Mouse (Mus musculus) cerebellum, adult 2 months (tissue): ENCODE measurements around the gene Klhdc8b. TPM values are rescaled to one million over a fixed set of nuclear protein-coding genes. Genes with fewer than 3 reads are reported as not detected.

Source experiments
- DNase-seq, 2 experiments: peaks; one replicate each; pipeline ENCODE4 v3.0.0; 2021
- H3K27ac ChIP-seq: fragments of 200-500 bp; 2 replicates; pipeline ENCODE4 v1.5.1; 2012; ENCODE audit warnings: low read length, control low read depth, inconsistent platforms; ENCODE audit not compliant: insufficient read depth
- H3K27me3 ChIP-seq: fragments of 200-500 bp; 2 replicates; pipeline ENCODE4 v1.6.1; 2012; ENCODE audit warnings: inconsistent platforms, mild to moderate bottlenecking, low read length, moderate library complexity; ENCODE audit not compliant: control insufficient read depth, insufficient read depth
- H3K4me1 ChIP-seq: fragments of 200-500 bp; 2 replicates; pipeline ENCODE4 v1.6.1; 2011; ENCODE audit warnings: low read length; ENCODE audit not compliant: control insufficient read depth, insufficient read depth
- H3K4me3 ChIP-seq: fragments of 200-500 bp; replicated peaks from 2 replicates; pipeline ENCODE3; 2011; ENCODE audit warnings: mild to moderate bottlenecking, low read depth, low read length, control low read depth; ENCODE audit not compliant: insufficient read depth
- CTCF ChIP-seq: fragments of 200-500 bp; IDR thresholded peaks from 2 replicates; pipeline ENCODE4 v1.5.1; 2011; ENCODE audit warnings: low read depth, mild to moderate bottlenecking, control low read depth, low read length, moderate library complexity, borderline replicate concordance; ENCODE audit not compliant: insufficient read depth
- POLR2A ChIP-seq: fragments of 200-500 bp; IDR thresholded peaks from 2 replicates; pipeline ENCODE4 v1.6.1; 2011; ENCODE audit warnings: low read length, control low read depth, borderline replicate concordance; ENCODE audit not compliant: insufficient read depth
- WGBS: fragments of 180-500 bp; shearing (Covaris S2); methylation state at CpG from one replicate; pipeline ENCODE4 v1.1.7; 2018; 5-methylcytosine and 5-hydroxymethylcytosine counted together
- polyA plus RNA-seq: library from polyadenylated mRNA; depleted of rRNA; stranded (reverse); fragments of >200 nt; gene quantifications from 2 replicates; pipeline ENCODE4 v1.2.3, GENCODE M21; 2012

Klhdc8b gene
- polyA plus RNA-seq, 1 experiment = 36.2 TPM

- Histone ChIP-seq H3K27ac (no peak overlapping the region), H3K4me1 (peaks cover 3% of the 10 kb centered on the region; the same call in 1 of the 2 replicates), H3K4me3 (no peak overlapping the region), H3K27me3 (no peaks in the 10 kb centered on the region)
- 46% methylated on average over 10 of the region's 10 CpGs for WGBS
- DNase-seq = no peak
- TF ChIP-seq CTCF (no peak), POLR2A (no peak)
Observed at GRCm38 (mm10) chr9:108462192-108462591, 811 bp upstream of the Klhdc8b start.

- no peaks in the 10 kb centered on the region for H3K27me3 ChIP-seq
- H3K27ac ChIP-seq = no peak overlapping the region
- H3K4me1 ChIP-seq = peaks cover 3% of the 10 kb centered on the region; the same call in 1 of the 2 replicates
- H3K4me3 ChIP-seq = peak overlapping the region; percentile 57
- WGBS = 48% methylated on average over 5 of the region's 5 CpGs
- no peak for DNase-seq
- no peak for TF ChIP-seq CTCF
- no peak for TF ChIP-seq POLR2A
Observed at GRCm38 (mm10) chr9:108461675-108462074, 294 bp upstream of the Klhdc8b start.

DNA sequence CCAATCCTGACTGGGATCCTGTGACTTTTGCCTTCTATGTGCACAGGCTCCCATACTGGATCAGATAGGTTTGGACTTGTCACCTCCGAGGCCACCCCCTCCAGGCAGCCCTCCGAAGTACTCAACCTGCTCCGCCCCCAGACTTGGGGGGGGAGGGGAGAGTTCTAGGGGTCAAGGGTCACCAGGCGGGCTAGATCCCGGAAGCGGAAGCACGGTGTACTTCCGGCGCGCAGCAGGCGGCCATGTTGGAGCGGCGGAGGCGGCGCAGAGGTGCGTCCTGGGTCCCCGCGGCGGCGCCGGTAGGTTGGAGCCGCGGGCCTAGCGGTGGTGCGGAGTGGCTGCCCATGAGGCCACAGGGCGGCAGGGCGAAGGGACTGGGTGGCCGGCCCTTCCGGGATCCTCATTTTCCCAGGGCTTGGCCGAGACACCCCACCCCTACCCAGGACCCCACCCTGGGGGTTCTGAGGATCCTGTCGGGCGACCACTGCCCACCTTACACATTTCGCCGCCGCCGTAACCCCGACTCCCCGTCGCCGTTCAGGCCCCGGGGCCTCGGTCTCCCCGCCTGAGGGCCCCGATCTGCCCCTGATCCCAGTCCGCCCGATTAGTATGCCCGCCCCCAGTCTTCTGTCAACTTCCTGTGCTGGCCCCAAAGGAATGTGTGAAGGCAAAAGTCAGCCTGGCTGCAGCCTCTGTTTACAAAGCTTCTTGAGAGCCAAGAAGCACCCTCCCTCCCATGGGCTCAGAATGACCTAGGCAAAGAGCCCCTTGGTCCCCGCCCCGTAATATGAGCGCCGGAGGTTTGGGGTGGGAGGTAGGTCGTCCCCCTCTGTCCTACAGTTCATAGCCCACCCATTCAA is 832 bp downstream of the Klhdc8b start, which contains the start of gene Ccdc71:
Gene Ccdc71, plus strand, starts transcription at position 209 of the 860 bp plus-strand sequence.
- DNase-seq = peak; percentile 87 to 90
- under 1% methylated on average over 52 of the region's 52 CpGs for WGBS
- peaks cover 3% of the 10 kb centered on the region; the same call in 1 of the 2 replicates for H3K4me1 ChIP-seq

DNA sequence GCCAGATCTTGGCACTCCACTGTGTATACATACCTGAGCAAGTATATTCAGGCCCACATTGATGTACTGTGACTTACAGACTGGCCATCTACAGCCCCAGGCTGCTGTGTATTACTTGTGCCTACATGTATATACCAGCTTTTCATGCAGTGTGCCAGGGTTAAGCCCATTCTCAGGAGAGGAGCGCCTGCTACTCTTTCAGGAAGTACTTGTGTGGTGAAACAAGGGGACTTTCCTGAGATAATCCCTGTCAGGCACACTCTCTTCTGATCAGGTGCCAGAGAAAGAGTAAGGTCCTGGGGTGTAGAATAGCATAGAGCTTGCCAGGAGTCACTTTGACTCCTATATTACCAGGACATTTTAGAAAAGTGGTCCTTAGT is 1.5 kb downstream of the Klhdc8b start:
- peak overlapping the region; percentile 57 for H3K4me3 ChIP-seq
- 83% methylated on average over 1 of the region's 1 CpGs for WGBS
- no peak for TF ChIP-seq CTCF
- no peak for DNase-seq
- H3K27ac ChIP-seq = no peak overlapping the region
- H3K27me3 ChIP-seq = no peaks in the 10 kb centered on the region
- H3K4me1 ChIP-seq = peaks cover 3% of the 10 kb centered on the region; the same call in 1 of the 2 replicates

More for the DNA sequence above, 832 bp downstream of the Klhdc8b start, which contains the start of gene Ccdc71:
- peak within 1 kb of the TSS; percentile 36; the same call in 1 of the 2 replicates for H3K27ac ChIP-seq
- TF ChIP-seq CTCF (no peak), POLR2A (peak; percentile 64)
- H3K27me3 ChIP-seq = no peaks in the 10 kb centered on the region
- peak within 1 kb of the TSS; percentile 57 for H3K4me3 ChIP-seq

DNA sequence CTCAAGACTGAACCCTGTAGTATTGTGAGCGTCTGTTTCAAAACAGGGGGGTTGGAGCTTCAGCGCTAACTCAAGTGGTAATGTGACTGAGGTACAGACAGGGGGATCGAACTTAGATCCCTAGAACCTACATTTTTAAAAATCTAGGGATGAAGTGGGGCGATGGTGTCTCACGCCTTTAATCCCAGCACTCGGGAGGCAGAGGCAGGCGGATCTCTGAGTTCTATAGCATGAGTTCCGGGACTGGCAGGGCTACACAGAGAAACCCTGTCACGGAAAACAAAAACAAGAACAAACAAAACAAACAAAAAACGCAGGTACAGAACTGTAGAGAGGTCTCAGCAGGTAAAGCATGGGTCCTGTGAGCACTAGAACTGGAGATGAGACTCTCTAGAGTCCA is 4.4 kb downstream of the Klhdc8b start:
- TF ChIP-seq CTCF (no peak), POLR2A (no peak)
- H3K27ac ChIP-seq = no peak overlapping the region
- H3K27me3 ChIP-seq = no peaks in the 10 kb centered on the region
- H3K4me3 ChIP-seq = no peak overlapping the region
- 85% methylated on average over 10 of the region's 10 CpGs for WGBS
- no peak for DNase-seq
- H3K4me1 ChIP-seq = no peaks in the 10 kb centered on the region

DNA sequence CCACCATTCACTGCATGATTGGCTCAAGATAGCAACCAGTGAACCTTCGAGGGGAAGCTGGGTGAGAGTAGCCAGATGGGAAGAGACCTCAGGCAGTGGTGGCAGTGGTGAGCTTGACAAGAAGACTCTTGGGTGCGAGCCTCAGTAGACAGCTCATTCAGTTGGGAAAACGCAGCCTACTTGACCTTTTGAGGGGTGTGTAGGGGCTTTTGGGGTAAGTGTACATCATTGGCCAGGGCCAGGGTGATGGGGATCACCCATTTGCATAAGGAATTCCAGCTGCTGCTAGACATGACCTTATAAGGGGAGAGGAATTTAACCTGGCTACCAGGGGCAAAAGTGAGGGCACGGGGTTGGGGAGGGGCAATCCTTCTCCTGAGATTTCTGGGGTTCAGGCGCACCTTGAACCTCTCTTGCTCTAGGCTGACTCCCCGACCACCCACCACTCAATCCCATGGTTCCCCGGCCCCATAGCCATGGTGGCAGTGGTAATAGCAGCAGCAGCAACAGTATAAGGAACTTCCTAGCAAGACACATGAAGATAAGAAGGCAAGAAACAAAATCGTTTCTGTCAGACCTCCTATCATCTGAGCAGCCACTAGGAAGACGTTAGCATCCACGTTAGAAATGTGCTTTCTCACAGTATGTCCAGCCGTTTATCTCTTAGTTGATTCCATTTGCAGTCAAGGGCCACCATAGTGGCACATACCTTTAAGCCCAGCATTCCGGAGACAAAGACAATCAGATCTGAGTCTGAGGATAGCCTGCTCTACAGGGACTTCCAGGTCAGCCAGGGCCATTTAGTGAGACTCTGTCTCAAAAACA is 5.4 kb downstream of the Klhdc8b start:
- no peak overlapping the region for H3K27ac ChIP-seq
- peaks cover 5% of the 10 kb centered on the region for H3K4me1 ChIP-seq
- no peak overlapping the region for H3K4me3 ChIP-seq
- H3K27me3 ChIP-seq = no peaks in the 10 kb centered on the region
- no peak for DNase-seq
- WGBS = 71% methylated on average over 12 of the region's 12 CpGs
- no peak for TF ChIP-seq POLR2A
- TF ChIP-seq CTCF = no peak

DNA sequence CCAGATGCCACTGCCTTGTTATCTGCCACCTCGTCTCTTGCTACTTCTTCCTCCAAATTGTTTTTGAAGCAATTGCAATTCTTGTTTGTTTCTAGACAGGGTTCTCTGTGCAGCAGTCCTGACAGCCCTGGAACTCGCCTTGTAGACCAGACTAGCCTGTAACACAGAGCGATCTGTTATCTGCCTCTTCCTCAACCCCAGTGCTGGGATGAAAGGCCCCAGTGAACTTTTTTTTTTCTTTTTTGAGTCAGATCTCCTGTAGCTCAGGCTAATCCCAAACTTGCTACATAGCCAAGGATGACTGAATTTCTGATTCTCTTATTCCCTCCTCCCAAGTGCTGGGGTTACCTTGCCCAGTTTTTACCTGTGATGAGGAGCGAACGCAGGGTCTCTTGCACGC is 7.0 kb downstream of the Klhdc8b start:
- 87% methylated on average over 6 of the region's 6 CpGs for WGBS
- H3K4me1 ChIP-seq = peaks cover 14% of the 10 kb centered on the region
- no peak overlapping the region for H3K4me3 ChIP-seq

GRCm38 (mm10) chr9:108453458-108453857 is 7.9 kb downstream of the Klhdc8b start:
- no peak for DNase-seq
- Histone ChIP-seq H3K4me3 (no peak overlapping the region), H3K27me3 (no peaks in the 10 kb centered on the region), H3K27ac (no peak overlapping the region), H3K4me1 (peaks cover 14% of the 10 kb centered on the region)
- TF ChIP-seq POLR2A = no peak
- TF ChIP-seq CTCF = no peak
- WGBS = 37% methylated on average over 4 of the region's 4 CpGs

More for the DNA sequence above, 7.0 kb downstream of the Klhdc8b start:
- no peaks in the 10 kb centered on the region for H3K27me3 ChIP-seq
- H3K27ac ChIP-seq = no peak overlapping the region
- TF ChIP-seq POLR2A (no peak), CTCF (no peak)
- DNase-seq = no peak
